Mouse (Mus musculus) liver, embryonic 16.5 days (tissue): ENCODE measurements at regions not wholly inside any gene's neighbourhood (a gene's known extent, or its start where the extent isn't known, plus 50 kb on each side); places are given as distances from the start of the nearest gene placed in this dataset.

Experiments
- ATAC-seq: fragments of 200-750 bp; cut with Nextera tagmentation; 2 replicates; pipeline ENCODE4 v1.8.0; 2017; ENCODE audit warnings: low read depth, mild to moderate bottlenecking, moderate number of reproducible peaks, moderate library complexity
- H3K27ac ChIP-seq: fragments of 300-500 bp; sonication (generic); 2 replicates; pipeline ENCODE4 v1.5.1; 2014; ENCODE audit warnings: mild to moderate bottlenecking, low read length
- H3K27me3 ChIP-seq: fragments of 300-500 bp; sonication (generic); 2 replicates; pipeline ENCODE4 v1.6.1; 2014; ENCODE audit warnings: low read depth, low read length, mixed read lengths; ENCODE audit not compliant: control insufficient read depth, insufficient read depth
- H3K36me3 ChIP-seq: fragments of 300-500 bp; sonication (generic); 2 replicates; pipeline ENCODE4 v1.6.1; 2014; ENCODE audit warnings: mild to moderate bottlenecking; ENCODE audit not compliant: control insufficient read depth, insufficient read depth
- H3K4me1 ChIP-seq: fragments of 300-500 bp; sonication (generic); 2 replicates; pipeline ENCODE4 v1.6.1; 2014; ENCODE audit warnings: low read depth, low read length, mixed read lengths; ENCODE audit not compliant: control insufficient read depth
- H3K4me2 ChIP-seq: fragments of 300-500 bp; sonication (generic); 2 replicates; pipeline ENCODE4 v1.6.1; 2014; ENCODE audit warnings: low read depth, low read length, mixed read lengths
- H3K4me3 ChIP-seq: fragments of 300-500 bp; sonication (generic); 2 replicates; pipeline ENCODE4 v1.5.1; 2014; ENCODE audit warnings: low read depth, mild to moderate bottlenecking, low read length
- H3K9ac ChIP-seq: fragments of 300-500 bp; sonication (generic); 2 replicates; pipeline ENCODE4 v1.6.1; 2014; ENCODE audit warnings: low read depth, low read length
- H3K9me3 ChIP-seq: fragments of 300-500 bp; sonication (generic); replicated peaks from 2 replicates; pipeline ENCODE4 v1.6.1; 2016; ENCODE audit warnings: low read length; ENCODE audit not compliant: control insufficient read depth
- WGBS: fragments of 180-500 bp; shearing (Covaris S2); extraction: QIAGEN DNeasy Blood & Tissue Kit; methylation state at CpG from one replicate; pipeline ENCODE4 v1.1.7; 2014; ENCODE audit not compliant: insufficient replicate concordance; 5-methylcytosine and 5-hydroxymethylcytosine counted together

DNA sequence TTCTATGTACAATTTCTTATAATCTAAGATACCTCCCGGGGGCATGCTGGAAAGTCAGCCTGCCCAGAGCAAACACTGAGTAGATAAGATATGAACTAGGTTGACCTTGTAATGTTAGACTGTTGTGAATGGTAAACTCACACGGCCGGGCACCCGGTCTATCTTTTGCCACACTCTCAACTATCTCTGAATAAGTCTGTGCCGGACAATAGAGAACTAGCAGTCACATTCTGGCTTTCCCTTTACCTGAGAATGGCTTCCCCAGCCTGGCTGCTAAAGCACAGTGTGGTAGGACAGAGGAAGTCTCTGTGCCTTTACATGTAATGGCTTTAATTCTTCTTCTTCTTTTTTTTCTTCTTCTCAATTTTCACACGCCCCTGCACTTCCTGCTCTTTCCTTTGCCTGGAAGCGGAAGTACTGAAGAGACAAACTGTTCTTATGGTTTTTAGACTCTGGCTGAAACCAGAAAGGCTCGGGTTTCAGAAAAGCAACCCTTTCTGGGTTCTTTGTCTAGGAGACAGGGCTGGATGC lies 148.7 kb downstream of the Pten start:
- no peak overlapping the region for H3K4me3 ChIP-seq
- H3K9me3 ChIP-seq, result no peaks in the 10 kb centered on the region
- H3K27ac ChIP-seq, result peak overlapping the region; percentile 47
- H3K36me3 ChIP-seq, result no peaks in the 10 kb centered on the region
- H3K4me1 ChIP-seq, result peaks cover 11% of the 10 kb centered on the region
- H3K27me3 ChIP-seq, result no peaks in the 10 kb centered on the region
- 3% methylated on average over 8 of the region's 8 CpGs for WGBS
- H3K9ac ChIP-seq, result no peak overlapping the region
- peak; percentile 53; the same call in 1 of the 2 replicates for ATAC-seq
- H3K4me2 ChIP-seq, result peak overlapping the region; percentile 19; the same call in 1 of the 2 replicates

DNA sequence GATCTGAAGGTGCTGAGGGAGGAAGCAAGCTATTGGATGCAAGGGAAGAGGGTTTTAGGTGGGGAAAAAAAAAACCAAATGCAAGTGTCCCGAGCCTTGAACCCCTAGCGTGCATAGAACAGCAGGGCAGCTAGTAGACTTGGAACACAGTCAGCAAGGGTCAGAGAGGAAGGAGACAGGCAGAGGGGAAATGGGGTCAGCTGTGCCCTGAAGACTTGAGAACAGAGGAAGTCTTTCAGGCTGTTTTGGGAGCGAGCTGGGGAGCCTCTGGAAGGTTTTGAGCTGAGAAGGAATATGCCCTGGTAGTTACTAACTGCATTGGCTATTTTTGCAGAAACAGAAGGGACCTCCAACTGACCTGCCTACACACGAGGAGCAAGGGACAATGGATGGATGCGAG lies 149.5 kb downstream of the Pten start:
- peaks cover 11% of the 10 kb centered on the region for H3K4me1 ChIP-seq
- 32% methylated on average over 5 of the region's 5 CpGs for WGBS
- no peak overlapping the region for H3K4me3 ChIP-seq
- ATAC-seq, result no peak
- H3K9ac ChIP-seq, result no peak overlapping the region
- peak overlapping the region; percentile 30; the same call in 1 of the 2 replicates for H3K27ac ChIP-seq
- H3K4me2 ChIP-seq, result no peak overlapping the region
- H3K27me3 ChIP-seq, result no peaks in the 10 kb centered on the region
- H3K36me3 ChIP-seq, result no peaks in the 10 kb centered on the region
- H3K9me3 ChIP-seq, result no peaks in the 10 kb centered on the region

GRCm38 (mm10) chr19:32910050-32910462 lies 152.8 kb downstream of the Pten start:
- Histone ChIP-seq H3K4me3 (no peak overlapping the region), H3K4me2 (no peak overlapping the region), H3K27me3 (no peaks in the 10 kb centered on the region), H3K4me1 (peaks cover 10% of the 10 kb centered on the region), H3K9me3 (no peaks in the 10 kb centered on the region), H3K36me3 (no peaks in the 10 kb centered on the region), H3K9ac (no peak overlapping the region), H3K27ac (no peak overlapping the region)
- WGBS, result 73% methylated on average over 4 of the region's 4 CpGs
- ATAC-seq, result no peak

DNA sequence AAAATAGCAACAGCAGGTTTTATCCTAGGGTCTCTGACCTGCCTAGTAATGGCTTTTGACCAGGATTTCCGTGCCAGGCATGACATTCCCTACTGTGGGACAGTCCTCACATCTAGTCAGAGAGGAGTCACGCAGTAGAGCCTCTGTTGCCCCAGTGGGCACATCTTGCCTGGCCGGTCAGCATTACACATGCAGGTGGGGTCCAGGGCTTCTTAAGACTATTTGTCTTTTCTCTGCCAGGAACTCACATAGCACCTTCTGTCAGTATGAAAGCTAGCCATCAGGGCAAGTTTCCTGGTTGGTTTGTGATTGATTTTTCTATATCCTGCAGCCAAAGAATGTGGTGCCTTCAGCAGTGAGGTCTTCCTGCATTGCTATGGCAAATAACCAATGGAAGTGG lies 155.0 kb downstream of the Pten start:
- H3K27me3 ChIP-seq, result no peaks in the 10 kb centered on the region
- H3K27ac ChIP-seq, result no peak overlapping the region
- H3K4me3 ChIP-seq, result no peak overlapping the region
- ATAC-seq, result no peak
- 61% methylated on average over 3 of the region's 3 CpGs for WGBS
- no peaks in the 10 kb centered on the region for H3K9me3 ChIP-seq
- no peak overlapping the region for H3K4me2 ChIP-seq
- H3K9ac ChIP-seq, result no peak overlapping the region
- H3K4me1 ChIP-seq, result no peaks in the 10 kb centered on the region
- no peaks in the 10 kb centered on the region for H3K36me3 ChIP-seq

- Histone ChIP-seq H3K9ac (no peak overlapping the region), H3K4me1 (no peaks in the 10 kb centered on the region), H3K27ac (no peak overlapping the region), H3K9me3 (no peaks in the 10 kb centered on the region), H3K27me3 (no peaks in the 10 kb centered on the region), H3K4me3 (no peak overlapping the region), H3K36me3 (no peaks in the 10 kb centered on the region), H3K4me2 (no peak overlapping the region)
- no peak for ATAC-seq
- 67% methylated on average over 8 of the region's 8 CpGs for WGBS
Observed at GRCm38 (mm10) chr19:32916507-32917280, 159.4 kb downstream of the Pten start.

- ATAC-seq, result no peak
- no peaks in the 10 kb centered on the region for H3K27me3 ChIP-seq
- H3K4me1 ChIP-seq, result no peaks in the 10 kb centered on the region
- H3K4me3 ChIP-seq, result no peak overlapping the region
- H3K27ac ChIP-seq, result no peak overlapping the region
- no peaks in the 10 kb centered on the region for H3K9me3 ChIP-seq
- 62% methylated on average over 3 of the region's 3 CpGs for WGBS
- H3K36me3 ChIP-seq, result no peaks in the 10 kb centered on the region
- H3K4me2 ChIP-seq, result no peak overlapping the region
- H3K9ac ChIP-seq, result no peak overlapping the region
Observed at GRCm38 (mm10) chr19:32921021-32921420, 163.7 kb downstream of the Pten start.

DNA sequence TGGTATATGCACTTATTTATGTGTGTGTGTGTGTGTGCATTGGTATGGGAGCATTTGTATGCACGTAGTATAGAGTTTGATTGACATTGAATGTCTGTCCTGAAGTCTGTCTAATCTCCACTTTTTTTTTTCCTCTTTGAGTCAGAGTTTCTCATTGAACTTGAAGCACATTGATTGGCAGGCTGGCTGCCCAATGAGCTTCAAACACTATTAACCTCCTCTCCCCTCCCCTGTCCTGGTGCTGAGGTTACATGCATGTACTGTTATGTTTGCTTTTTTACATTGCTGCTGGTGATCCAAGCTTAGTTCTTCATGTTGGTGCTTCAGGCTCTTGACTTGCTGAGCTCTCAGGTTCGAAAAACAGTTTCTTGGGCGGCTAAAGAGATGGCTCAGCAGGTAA lies 166.6 kb downstream of the Pten start:
- Histone ChIP-seq H3K9ac (no peak overlapping the region), H3K9me3 (no peaks in the 10 kb centered on the region), H3K4me2 (no peak overlapping the region)

GRCm38 (mm10) chr19:32925628-32926505 lies 168.6 kb downstream of the Pten start:
- H3K4me3 ChIP-seq, result no peak overlapping the region
- H3K27me3 ChIP-seq, result no peaks in the 10 kb centered on the region
- no peaks in the 10 kb centered on the region for H3K9me3 ChIP-seq
- ATAC-seq, result no peak
- no peak overlapping the region for H3K4me2 ChIP-seq
- no peaks in the 10 kb centered on the region for H3K36me3 ChIP-seq
- 48% methylated on average over 6 of the region's 6 CpGs for WGBS
- H3K27ac ChIP-seq, result no peak overlapping the region
- no peaks in the 10 kb centered on the region for H3K4me1 ChIP-seq
- no peak overlapping the region for H3K9ac ChIP-seq

More for the DNA sequence above, 166.6 kb downstream of the Pten start:
- no peak for ATAC-seq
- Histone ChIP-seq H3K4me1 (no peaks in the 10 kb centered on the region), H3K27ac (no peak overlapping the region), H3K27me3 (no peaks in the 10 kb centered on the region), H3K4me3 (no peak overlapping the region), H3K36me3 (no peaks in the 10 kb centered on the region)
- 57% methylated on average over 3 of the region's 3 CpGs for WGBS

- ATAC-seq, result no peak
- WGBS, result 57% methylated on average over 4 of the region's 4 CpGs
Observed at GRCm38 (mm10) chr19:32926571-32926970, 169.3 kb downstream of the Pten start.

More at GRCm38 (mm10) chr19:32926571-32926970, 169.3 kb downstream of the Pten start:
- H3K9me3 ChIP-seq, result no peaks in the 10 kb centered on the region
- no peaks in the 10 kb centered on the region for H3K27me3 ChIP-seq
- H3K4me2 ChIP-seq, result no peak overlapping the region
- no peak overlapping the region for H3K4me3 ChIP-seq
- H3K9ac ChIP-seq, result no peak overlapping the region
- H3K27ac ChIP-seq, result no peak overlapping the region
- no peaks in the 10 kb centered on the region for H3K36me3 ChIP-seq
- no peaks in the 10 kb centered on the region for H3K4me1 ChIP-seq
